In genomic region chr15:79002036-79002435, GRCm38 (mm10) we compare ENCODE assay signal across 11 mouse cellular contexts. TPM values are rescaled to one million over a fixed set of nuclear protein-coding genes. Genes with fewer than 3 reads are reported as not detected.
DNase-seq lines count a peak whose midpoint lies in the region; ATAC-seq and TF ChIP-seq lines count a peak whose summit lies in the region.
"Had no signal": no experiment of that assay in that cellular context is flagged by ENCODE, and none has a peak within 500 bp of the region (broad histone marks: within the 10 kb centered on the region; RNA-seq: fewer than 3 reads in every experiment).

No protein-coding gene starts in this region.

- H3K36me3 ChIP-seq in liver, postnatal 0 days (replicated peaks; ENCODE audit: insufficient read depth, low read length): peaks cover 61% of the 10 kb centered on the region
- peaks cover 91% of the 10 kb centered on the region for H3K36me3 ChIP-seq in liver, embryonic 12.5 days
- peaks cover 75% of the 10 kb centered on the region for H3K36me3 ChIP-seq in forebrain, postnatal 0 days (ENCODE audit: insufficient read depth)

- TF ChIP-seq EP300 in liver, postnatal 0 days (IDR thresholded peaks at IDR 0.05; ENCODE audit: low read depth): no peak

- H3K27me3 ChIP-seq in liver, postnatal 0 days (ENCODE audit: insufficient read depth, low read length): no peaks in the 10 kb centered on the region
- H3K27me3 ChIP-seq in liver, embryonic 12.5 days (replicated peaks): no peaks in the 10 kb centered on the region
- no peaks in the 10 kb centered on the region for H3K27me3 ChIP-seq in forebrain, postnatal 0 days (ENCODE audit: insufficient read depth, low read length)
- H3K27me3 ChIP-seq: limb, embryonic 13.5 days; Patski had no signal

- no peaks in the 10 kb centered on the region for H3K4me1 ChIP-seq in liver, postnatal 0 days (ENCODE audit: insufficient read depth)
- no peaks in the 10 kb centered on the region; the same call in 1 of the 2 replicates for H3K4me1 ChIP-seq in liver, embryonic 12.5 days
- no peaks in the 10 kb centered on the region for H3K4me1 ChIP-seq in forebrain, postnatal 0 days (ENCODE audit: insufficient read depth)
- H3K4me1 ChIP-seq: limb, embryonic 13.5 days had no signal

- 79% methylated on average over 19 of the region's 19 CpGs for WGBS in liver, postnatal 0 days (ENCODE audit: insufficient replicate concordance)
- 68% methylated on average over 19 of the region's 19 CpGs for WGBS in liver, embryonic 12.5 days (ENCODE audit: insufficient replicate concordance)
- WGBS in forebrain, postnatal 0 days: 52% methylated on average over 19 of the region's 19 CpGs

- H3K9me3 ChIP-seq in liver, postnatal 0 days (ENCODE audit: low read length): no peaks in the 10 kb centered on the region
- H3K9me3 ChIP-seq in liver, embryonic 12.5 days (replicated peaks): no peaks in the 10 kb centered on the region
- no peaks in the 10 kb centered on the region for H3K9me3 ChIP-seq in forebrain, postnatal 0 days (ENCODE audit: low read length)
- H3K9me3 ChIP-seq: limb, embryonic 13.5 days had no signal

- peak; percentile 62 for DNase-seq in liver, postnatal 0 days
- DNase-seq in cerebellum, adult 9-10 months: peak; percentile 76
- DNase-seq in kidney, postnatal 14 days: peak; percentile 72
- DNase-seq in forebrain, postnatal 0 days: no peak
- no peak for DNase-seq in natural killer cell, adult 2 months (ENCODE audit: low spot score in 2 of 2)
- no peak for DNase-seq in thymus, postnatal 10 days (ENCODE audit: low spot score in 2 of 2)
- DNase-seq: embryo, embryonic 11 days; thymus, postnatal 25 days had no signal

- H3K4me2 ChIP-seq in liver, postnatal 0 days (ENCODE audit: low read depth, low read length): no peak overlapping the region
- no peak overlapping the region for H3K4me2 ChIP-seq in liver, embryonic 12.5 days
- H3K4me2 ChIP-seq in forebrain, postnatal 0 days (ENCODE audit: low read depth): no peak overlapping the region
- H3K4me2 ChIP-seq: limb, embryonic 13.5 days had no signal

- no peak overlapping the region for H3K4me3 ChIP-seq in liver, postnatal 0 days (ENCODE audit: low read depth, low read length)
- H3K4me3 ChIP-seq in liver, embryonic 12.5 days: no peak overlapping the region
- H3K4me3 ChIP-seq in forebrain, postnatal 0 days (ENCODE audit: low read depth, low read length): no peak overlapping the region
- H3K4me3 ChIP-seq: limb, embryonic 13.5 days had no signal

- H3K27ac ChIP-seq in liver, postnatal 0 days (ENCODE audit: low read depth): no peak overlapping the region
- H3K27ac ChIP-seq in liver, embryonic 12.5 days: no peak overlapping the region
- H3K27ac ChIP-seq in forebrain, postnatal 0 days (ENCODE audit: low read depth, low read length): no peak overlapping the region
- H3K27ac ChIP-seq: limb, embryonic 13.5 days had no signal

- TF ChIP-seq CTCF in liver, postnatal 0 days (IDR thresholded peaks at IDR 0.05; ENCODE audit: low read depth): no peak
- TF ChIP-seq CTCF in forebrain, postnatal 0 days (IDR thresholded peaks at IDR 0.05; ENCODE audit: low read depth): no peak

- ATAC-seq in liver, postnatal 0 days: peak; percentile 81
- ATAC-seq in liver, embryonic 12.5 days: no peak
- ATAC-seq in forebrain, postnatal 0 days: no peak
- ATAC-seq: Patski had no signal

- H3K9ac ChIP-seq in liver, postnatal 0 days (replicated peaks): no peak overlapping the region
- no peak overlapping the region for H3K9ac ChIP-seq in liver, embryonic 12.5 days
- H3K9ac ChIP-seq in forebrain, postnatal 0 days: no peak overlapping the region
- H3K9ac ChIP-seq: limb, embryonic 13.5 days had no signal

RNA-seq across cellular contexts. Expression of gene H1f0, which starts 26.2 kb away (rescaled TPM):
- polyA plus RNA-seq in liver, postnatal 0 days (2015; fragmentation: Nextera tagmentation; extraction: Ambion mirVana): 125 and 140 TPM in 2 replicates
- 114 and 122 TPM in 2 replicates for polyA plus RNA-seq in liver, embryonic 12.5 days (2016; fragmentation: Nextera tagmentation; extraction: Ambion mirVana)
- 198 and 209 TPM in 2 replicates for total RNA-seq in forebrain, postnatal 0 days (2014; rRNA removed)
- polyA plus RNA-seq in forebrain, postnatal 0 days (2015; fragmentation: Nextera tagmentation; extraction: Ambion mirVana): 224 and 248 TPM in 2 replicates

RNA-seq across cellular contexts. Expression of gene Galr3, which starts 39.6 kb away (rescaled TPM):
- polyA plus RNA-seq in liver, postnatal 0 days (2015; fragmentation: Nextera tagmentation; extraction: Ambion mirVana): 0.08 and 0.16 TPM in 2 replicates
- polyA plus RNA-seq in liver, embryonic 12.5 days (2016; fragmentation: Nextera tagmentation; extraction: Ambion mirVana): 0.41 and 0.55 TPM in 2 replicates
- total RNA-seq in forebrain, postnatal 0 days (2014; rRNA removed): 0.62 TPM in 1 of 2 replicates, not detected in the other
- polyA plus RNA-seq in forebrain, postnatal 0 days (2015; fragmentation: Nextera tagmentation; extraction: Ambion mirVana): 0.12 and 0.20 TPM in 2 replicates
- polyA plus RNA-seq: limb, embryonic 13.5 days had no signal

RNA-seq across cellular contexts. Expression of gene Triobp, which starts 54.5 kb away (rescaled TPM):
- 11.9 and 12.7 TPM in 2 replicates for polyA plus RNA-seq in liver, postnatal 0 days (2015; fragmentation: Nextera tagmentation; extraction: Ambion mirVana)
- 21.0 and 26.8 TPM in 2 replicates for polyA plus RNA-seq in liver, embryonic 12.5 days (2016; fragmentation: Nextera tagmentation; extraction: Ambion mirVana)
- total RNA-seq in forebrain, postnatal 0 days (2014; rRNA removed): 36.7 and 40.5 TPM in 2 replicates
- polyA plus RNA-seq in forebrain, postnatal 0 days (2015; fragmentation: Nextera tagmentation; extraction: Ambion mirVana): 25.1 and 30.5 TPM in 2 replicates

Comparison
In these comparisons a context has a peak if more than half of its experiments do, and no peak if none do; other contexts are left out.
1. DNase-seq: peak in liver, postnatal 0 days (single experiment), cerebellum, adult 9-10 months (single experiment) and kidney, postnatal 14 days (single experiment); none in forebrain, postnatal 0 days (single experiment), natural killer cell, adult 2 months (0 of 2) and thymus, postnatal 10 days (0 of 2).